Mouse (Mus musculus): ENCODE results near the gene Nanos3.

GRCm38 (mm10) chr8:84211881-84212563, 27.0 kb upstream of the Nanos3 start:
- TF ChIP-seq MAX (IDR thresholded peaks at IDR 0.05), result no peak
- no peak for TF ChIP-seq CTCF (IDR thresholded peaks at IDR 0.05; ENCODE audit: control insufficient read depth, insufficient read depth, insufficient read length)
- TF ChIP-seq MYOD1 (IDR thresholded peaks at IDR 0.05; ENCODE audit: control insufficient read depth, insufficient read length, low read depth), result no peak
- TF ChIP-seq USF1 (IDR thresholded peaks at IDR 0.05; ENCODE audit: low read depth), result no peak
